Mouse (Mus musculus) testis, adult 2 months (tissue): ENCODE data around the gene Sp7. TPM values are rescaled to one million over a fixed set of nuclear protein-coding genes. Genes with fewer than 3 reads are reported as not detected.

ENCODE experiments used
- H3K27ac ChIP-seq: fragments of 200-500 bp; 2 replicates; pipeline ENCODE4 v1.5.1; 2012; ENCODE audit warnings: low read depth, low read length; ENCODE audit not compliant: control insufficient read depth, insufficient read depth
- H3K27me3 ChIP-seq: fragments of 200-500 bp; 2 replicates; pipeline ENCODE4 v1.6.1; 2012; ENCODE audit warnings: mild to moderate bottlenecking, low read length, moderate library complexity; ENCODE audit not compliant: control insufficient read depth, insufficient read depth
- H3K36me3 ChIP-seq: fragments of 200-500 bp; 2 replicates; pipeline ENCODE4 v1.6.1; 2012; ENCODE audit warnings: mild to moderate bottlenecking, low read length; ENCODE audit not compliant: control insufficient read depth, insufficient read depth
- H3K4me1 ChIP-seq: fragments of 200-500 bp; 2 replicates; pipeline ENCODE4 v1.6.1; 2012; ENCODE audit warnings: low read length; ENCODE audit not compliant: control insufficient read depth, insufficient read depth
- H3K4me3 ChIP-seq: fragments of 200-500 bp; 2 replicates; pipeline ENCODE4 v1.5.1; 2012; ENCODE audit warnings: low read depth, mild to moderate bottlenecking, low read length, moderate library complexity, mixed read lengths; ENCODE audit not compliant: control insufficient read depth
- CTCF ChIP-seq: fragments of 200-500 bp; IDR thresholded peaks from 2 replicates; pipeline ENCODE4 v1.5.1; 2012; ENCODE audit warnings: low read depth, mild to moderate bottlenecking, inconsistent platforms, low read length, moderate library complexity; ENCODE audit not compliant: control insufficient read depth, insufficient read depth, insufficient replicate concordance
- POLR2A ChIP-seq: fragments of 200-500 bp; IDR thresholded peaks from 2 replicates; pipeline ENCODE4 v1.6.1; 2012; ENCODE audit warnings: low read depth, mild to moderate bottlenecking, inconsistent platforms, low read length, moderate library complexity; ENCODE audit not compliant: control insufficient read depth
- polyA plus RNA-seq: library from polyadenylated mRNA; depleted of rRNA; stranded (reverse); fragments of >200 nt; gene quantifications from 2 replicates; pipeline ENCODE4 v1.2.3, GENCODE M21; 2012

Sp7 gene
- polyA plus RNA-seq, 1 experiment = 0.06 TPM

- H3K27ac ChIP-seq = no peak overlapping the region
- no peaks in the 10 kb centered on the region for H3K36me3 ChIP-seq
- no peaks in the 10 kb centered on the region for H3K27me3 ChIP-seq
- peaks cover 2% of the 10 kb centered on the region for H3K4me1 ChIP-seq
- TF ChIP-seq CTCF = no peak
- TF ChIP-seq POLR2A = no peak
- no peak overlapping the region for H3K4me3 ChIP-seq
Observed at GRCm38 (mm10) chr15:102383671-102384070, 16.7 kb upstream of the Sp7 start.

- Histone ChIP-seq H3K27ac (peak overlapping the region; percentile 66; the same call in 1 of the 2 replicates), H3K4me1 (peaks cover 10% of the 10 kb centered on the region), H3K36me3 (no peaks in the 10 kb centered on the region), H3K4me3 (no peak overlapping the region), H3K27me3 (no peaks in the 10 kb centered on the region)
- TF ChIP-seq POLR2A (no peak), CTCF (peak; percentile 99)
Observed at GRCm38 (mm10) chr15:102381575-102381974, 14.6 kb upstream of the Sp7 start.

GRCm38 (mm10) chr15:102377810-102378262 is 10.9 kb upstream of the Sp7 start:
- TF ChIP-seq CTCF (no peak), POLR2A (no peak)
- H3K27ac ChIP-seq = peak overlapping the region; percentile 34
- peaks cover 10% of the 10 kb centered on the region for H3K4me1 ChIP-seq
- no peak overlapping the region for H3K4me3 ChIP-seq
- H3K36me3 ChIP-seq = no peaks in the 10 kb centered on the region
- no peaks in the 10 kb centered on the region for H3K27me3 ChIP-seq

GRCm38 (mm10) chr15:102377163-102377543 is 10.2 kb upstream of the Sp7 start:
- peak; percentile 59; the same call in 1 of the 2 replicates for TF ChIP-seq CTCF
- TF ChIP-seq POLR2A = no peak
- H3K4me1 ChIP-seq = peaks cover 10% of the 10 kb centered on the region
- no peaks in the 10 kb centered on the region for H3K36me3 ChIP-seq
- peak overlapping the region; percentile 84 for H3K4me3 ChIP-seq
- peak overlapping the region; percentile 61 for H3K27ac ChIP-seq
- H3K27me3 ChIP-seq = no peaks in the 10 kb centered on the region

GRCm38 (mm10) chr15:102376453-102377162 is 9.6 kb upstream of the Sp7 start:
- H3K4me1 ChIP-seq = peaks cover 8% of the 10 kb centered on the region
- H3K27ac ChIP-seq = peak overlapping the region; percentile 61
- H3K4me3 ChIP-seq = peak overlapping the region; percentile 84
- H3K27me3 ChIP-seq = no peaks in the 10 kb centered on the region
- no peak for TF ChIP-seq POLR2A
- no peak for TF ChIP-seq CTCF
- H3K36me3 ChIP-seq = no peaks in the 10 kb centered on the region

GRCm38 (mm10) chr15:102370727-102371126 is 3.7 kb upstream of the Sp7 start:
- 0 out of 2 replicates have a peak, but pooled peaks cover 2% of the 10 kb centered on the region for H3K4me1 ChIP-seq
- TF ChIP-seq CTCF (no peak), POLR2A (no peak)
- H3K27me3 ChIP-seq = no peaks in the 10 kb centered on the region
- no peaks in the 10 kb centered on the region for H3K36me3 ChIP-seq
- no peak overlapping the region for H3K4me3 ChIP-seq
- no peak overlapping the region for H3K27ac ChIP-seq

GRCm38 (mm10) chr15:102369972-102370371 is 3.0 kb upstream of the Sp7 start:
- H3K27me3 ChIP-seq = no peaks in the 10 kb centered on the region
- TF ChIP-seq POLR2A = no peak
- TF ChIP-seq CTCF = no peak
- no peak overlapping the region for H3K27ac ChIP-seq
- no peaks in the 10 kb centered on the region for H3K36me3 ChIP-seq
- H3K4me1 ChIP-seq = 0 out of 2 replicates have a peak, but pooled peaks cover 2% of the 10 kb centered on the region
- H3K4me3 ChIP-seq = no peak overlapping the region
